Mouse (Mus musculus) MEL (cell line): ENCODE measurements around the gene Gm20388. TPM values are rescaled to one million over a fixed set of nuclear protein-coding genes. Genes with fewer than 3 reads are reported as not detected.

Experiments
- DNase-seq: peaks from one replicate; pipeline ENCODE4 v3.0.0; 2011; ENCODE audit warnings: low read depth, low spot score
- H3K27ac ChIP-seq: 2 replicates; pipeline ENCODE4 v1.5.1; 2012; ENCODE audit warnings: low read depth, mild to moderate bottlenecking, control low read depth, low read length, moderate library complexity; ENCODE audit not compliant: control insufficient read depth
- H3K27me3 ChIP-seq, 2 experiments: fragments of 150-350 bp in 1 of 2; sonication (generic) in 1 of 2; 2 replicates each; pipeline ENCODE4 v1.6.1; 2012; ENCODE audit warnings: low read length in 2 of 2, mild to moderate bottlenecking in 2 of 2, improper control_type of control experiment in 1 of 2, moderate library complexity in 1 of 2; ENCODE audit not compliant: insufficient read depth in 2 of 2, control insufficient read depth in 1 of 2
- H3K36me3 ChIP-seq, 2 experiments: 2 replicates each; pipeline ENCODE4 v1.6.1; 2012 to 2014; ENCODE audit warnings: low read length in 2 of 2, improper control_type of control experiment in 1 of 2, inconsistent platforms in 1 of 2, mild to moderate bottlenecking in 1 of 2; ENCODE audit not compliant: insufficient read depth in 2 of 2, control insufficient read depth in 1 of 2
- H3K4me1 ChIP-seq, 2 experiments: fragments of 150-350 bp in 1 of 2; sonication (generic) in 1 of 2; 2 replicates each; pipeline ENCODE4 v1.6.1; 2012; ENCODE audit warnings: low read length in 2 of 2, improper control_type of control experiment in 1 of 2, mild to moderate bottlenecking in 1 of 2; ENCODE audit not compliant: insufficient read depth in 2 of 2, control insufficient read depth in 1 of 2
- H3K4me3 ChIP-seq, 2 experiments: fragments of 150-350 bp in 1 of 2; sonication (generic) in 1 of 2; 2 replicates each; pipeline ENCODE4 v1.5.1; 2012; ENCODE audit warnings: low read depth in 2 of 2, low read length in 2 of 2, mild to moderate bottlenecking in 2 of 2, moderate library complexity in 2 of 2, control low read depth in 1 of 2, improper control_type of control experiment in 1 of 2; ENCODE audit not compliant: control insufficient read depth in 1 of 2, insufficient read depth in 1 of 2
- H3K79me2 ChIP-seq: 2 replicates; pipeline ENCODE4 v1.6.1; 2012; ENCODE audit warnings: mild to moderate bottlenecking, low read length, moderate library complexity; ENCODE audit not compliant: control insufficient read depth, poor library complexity, insufficient read depth
- H3K9ac ChIP-seq: 2 replicates; pipeline ENCODE4 v1.6.1; 2012; ENCODE audit warnings: low read depth, mild to moderate bottlenecking, control low read depth, low read length, moderate library complexity; ENCODE audit not compliant: control insufficient read depth, poor library complexity, severe bottlenecking
- H3K9me3 ChIP-seq: fragments of 150-350 bp; sonication (generic); replicated peaks from 2 replicates; pipeline ENCODE4 v1.6.1; 2012; ENCODE audit warnings: mild to moderate bottlenecking, low read length, improper control_type of control experiment, moderate library complexity; ENCODE audit not compliant: insufficient read depth
- CHD1 ChIP-seq: IDR thresholded peaks from 2 replicates; pipeline ENCODE4 v1.6.1; 2012; ENCODE audit warnings: low read depth, mild to moderate bottlenecking, inconsistent platforms, low read length, improper control_type of control experiment
- CHD2 ChIP-seq: IDR thresholded peaks from 2 replicates; pipeline ENCODE4 v1.6.1; 2011; ENCODE audit warnings: low read length, improper control_type of control experiment
- CTCF ChIP-seq, 3 experiments: IDR thresholded peaks in 2 of 3; conservative IDR thresholded peaks in 1 of 3; 2 replicates each; pipeline ENCODE4 v1.5.1; 2011 to 2012; ENCODE audit warnings: low read length in 3 of 3, low read depth in 2 of 3, mild to moderate bottlenecking in 2 of 3, improper control_type of control experiment in 1 of 3, inconsistent platforms in 1 of 3, mixed read lengths in 1 of 3, moderate library complexity in 1 of 3; ENCODE audit not compliant: control insufficient read depth in 1 of 3, insufficient read depth in 1 of 3, poor library complexity in 1 of 3, severe bottlenecking in 1 of 3
- E2F4 ChIP-seq: IDR thresholded peaks from 2 replicates; pipeline ENCODE4 v1.6.1; 2011; ENCODE audit warnings: low read depth, low read length, improper control_type of control experiment, borderline replicate concordance
- ELF1 ChIP-seq: IDR thresholded peaks from 2 replicates; pipeline ENCODE4 v1.6.1; 2014; ENCODE audit warnings: low read depth, mild to moderate bottlenecking, inconsistent platforms, low read length, improper control_type of control experiment, moderate library complexity
- HCFC1 ChIP-seq: IDR thresholded peaks from 2 replicates; pipeline ENCODE4 v1.6.1; 2012; ENCODE audit warnings: low read depth, mild to moderate bottlenecking, inconsistent platforms, low read length, improper control_type of control experiment, moderate library complexity
- NELFE ChIP-seq: IDR thresholded peaks from 2 replicates; pipeline ENCODE4 v1.6.1; 2011; ENCODE audit warnings: low read depth, low read length, improper control_type of control experiment
- POLR2AphosphoS2 ChIP-seq: IDR thresholded peaks from 2 replicates; pipeline ENCODE4 v1.6.1; 2011; ENCODE audit warnings: low read length, improper control_type of control experiment
- RCOR1 ChIP-seq: IDR thresholded peaks from 2 replicates; pipeline ENCODE4 v1.6.1; 2012; ENCODE audit warnings: low read depth, mild to moderate bottlenecking, inconsistent platforms, low read length, improper control_type of control experiment
- SIN3A ChIP-seq: IDR thresholded peaks from 2 replicates; pipeline ENCODE4 v1.6.1; 2012; ENCODE audit warnings: low read length, improper control_type of control experiment, inconsistent platforms
- UBTF ChIP-seq: IDR thresholded peaks from 2 replicates; pipeline ENCODE4 v1.6.1; 2012; ENCODE audit warnings: low read depth, mild to moderate bottlenecking, inconsistent platforms, low read length, improper control_type of control experiment, moderate library complexity, borderline replicate concordance; ENCODE audit not compliant: insufficient read depth
- USF1 ChIP-seq: IDR thresholded peaks from 2 replicates; pipeline ENCODE4 v1.6.1; 2014; ENCODE audit warnings: low read depth, mild to moderate bottlenecking, inconsistent platforms, low read length, improper control_type of control experiment, moderate library complexity
- ZC3H11A ChIP-seq: IDR thresholded peaks from 2 replicates; pipeline ENCODE4 v1.6.1; 2012; ENCODE audit warnings: low read depth, mild to moderate bottlenecking, inconsistent platforms, low read length, improper control_type of control experiment
- ZKSCAN1 ChIP-seq: IDR thresholded peaks from 2 replicates; pipeline ENCODE4 v1.6.1; 2012; ENCODE audit warnings: low read depth, mild to moderate bottlenecking, inconsistent platforms, low read length, improper control_type of control experiment, moderate library complexity
- polyA plus RNA-seq, 2 experiments: library from polyadenylated mRNA; stranded (reverse) in 1 of 2; unstranded in 1 of 2; fragments of >175 nt in 1 of 2; fragments of >200 nt in 1 of 2; gene quantifications; 2 replicates each; pipeline versions ENCODE4 v1.2.1 to v1.2.4; 2012; ENCODE audit warnings: low replicate concordance in 2 of 2, low read depth in 1 of 2; ENCODE audit not compliant: insufficient read length in 2 of 2, insufficient read depth in 1 of 2, missing spikeins in 1 of 2
- total RNA-seq: library from RNA; depleted of rRNA; stranded (reverse); fragments of 300-350 nt; gene quantifications from 2 replicates; pipeline ENCODE4 v1.2.3, GENCODE M21; 2012

Gene Gm20388
- total and polyA plus RNA-seq, 3 experiments, result 11.1 to 17.8 TPM; not detected in 1

DNA sequence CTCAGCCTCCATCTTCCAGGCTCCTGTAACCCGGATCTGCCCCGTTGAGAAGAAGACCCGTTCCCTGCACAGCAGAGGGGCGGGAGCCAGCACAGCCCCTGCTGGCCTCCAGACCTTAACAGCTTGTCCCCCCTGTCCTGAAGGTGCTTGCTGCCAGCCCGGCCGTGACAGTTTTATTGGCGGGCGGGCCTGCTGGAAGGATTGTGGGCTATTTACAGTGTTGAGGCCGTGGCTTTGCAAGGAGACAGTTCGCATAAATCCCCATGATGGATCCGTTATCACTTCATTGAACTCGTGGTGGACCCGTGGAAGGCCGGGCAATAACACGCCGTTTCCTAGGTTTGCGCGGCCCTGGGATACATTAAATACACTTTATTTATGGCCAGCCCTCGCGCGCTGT, 481.2 kb downstream of the Gm20388 start:
- H3K27me3 ChIP-seq, result no peaks in the 10 kb centered on the region
- H3K9me3 ChIP-seq, result no peaks in the 10 kb centered on the region
- peaks cover 0 to 3% of the 10 kb centered on the region in 2 experiments; a peak in 2 of 4 replicates for H3K4me1 ChIP-seq
- no peaks in the 10 kb centered on the region for H3K36me3 ChIP-seq
- no peak overlapping the region for H3K9ac ChIP-seq
- no peak for DNase-seq
- no peak overlapping the region for H3K27ac ChIP-seq
- H3K79me2 ChIP-seq, result no peaks in the 10 kb centered on the region
- H3K4me3 ChIP-seq, result no peak overlapping the region
- TF ChIP-seq CHD1 (no peak), UBTF (no peak), SIN3A (no peak), HCFC1 (no peak), CTCF (IDR thresholded peaks at IDR 0.05 in 2 of 3, conservative IDR thresholded peaks at IDR 0.05 in 1 of 3; ENCODE audit: control insufficient read depth in 1 of 3, insufficient read depth in 1 of 3, low read depth in 2 of 3, low read length in 3 of 3, poor library complexity in 1 of 3, severe bottlenecking in 1 of 3) (no peak), CHD2 (no peak), POLR2AphosphoS2 (no peak)

DNA sequence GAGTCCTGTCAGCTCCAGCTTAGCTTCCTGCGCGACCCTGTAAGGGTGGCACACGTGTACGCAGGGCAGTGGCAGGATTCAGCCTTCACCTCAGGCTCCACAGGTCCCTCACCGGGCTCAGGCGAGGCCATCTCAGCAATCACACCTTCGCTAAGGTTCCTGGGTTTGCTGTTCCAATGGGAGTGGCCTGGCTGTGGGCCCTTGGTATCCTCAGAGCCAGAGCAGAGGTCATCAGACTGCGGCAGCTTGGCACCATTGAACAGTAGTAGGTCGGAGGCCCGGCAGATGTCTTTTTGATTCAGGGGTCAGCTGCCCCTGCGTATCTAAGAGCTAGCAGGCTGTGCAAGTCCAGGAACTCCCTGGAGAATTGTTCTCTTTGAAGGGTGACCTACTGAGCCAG, 482.4 kb downstream of the Gm20388 start:
- TF ChIP-seq ELF1 (no peak), ZC3H11A (no peak)
- Histone ChIP-seq H3K9ac (no peak overlapping the region), H3K27me3 (no peaks in the 10 kb centered on the region)

DNA sequence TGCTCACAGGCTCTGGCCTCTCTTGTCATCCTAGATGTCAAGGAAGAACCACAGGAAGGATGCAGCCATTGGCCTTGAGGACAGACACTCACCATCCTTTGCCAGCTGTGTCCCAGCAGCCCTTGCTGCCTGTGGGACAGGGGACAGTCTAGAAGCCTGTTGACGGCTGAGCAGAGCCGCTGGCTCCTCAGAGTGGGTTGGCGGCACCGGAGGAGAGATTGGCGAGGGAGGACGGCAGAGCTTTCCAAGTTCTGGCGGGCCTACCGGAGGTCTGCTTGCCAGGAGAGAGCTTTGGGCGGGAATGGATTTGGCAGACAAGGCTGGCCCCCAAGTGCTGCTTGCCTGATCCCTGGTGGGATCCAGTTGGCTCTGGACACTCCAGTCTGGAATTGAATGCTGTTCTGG, 483.2 kb downstream of the Gm20388 start:
- H3K4me3 ChIP-seq, result no peak overlapping the region

More for the DNA sequence above, 482.4 kb downstream of the Gm20388 start:
- no peaks in the 10 kb centered on the region for H3K79me2 ChIP-seq
- no peak for DNase-seq
- no peak overlapping the region for H3K27ac ChIP-seq
- no peak overlapping the region for H3K4me3 ChIP-seq
- H3K4me1 ChIP-seq, result peaks cover 3 to 10% of the 10 kb centered on the region in 2 experiments; a peak in 3 of 4 replicates
- H3K9me3 ChIP-seq, result no peaks in the 10 kb centered on the region
- no peaks in the 10 kb centered on the region for H3K36me3 ChIP-seq

More for the DNA sequence above, 483.2 kb downstream of the Gm20388 start:
- TF ChIP-seq NELFE (no peak), E2F4 (no peak), POLR2AphosphoS2 (no peak), RCOR1 (no peak), ZKSCAN1 (no peak), CHD2 (no peak), SIN3A (no peak), USF1 (no peak)
- H3K36me3 ChIP-seq, result no peaks in the 10 kb centered on the region
- no peak for DNase-seq
- no peak overlapping the region for H3K27ac ChIP-seq
- no peaks in the 10 kb centered on the region for H3K27me3 ChIP-seq
- no peaks in the 10 kb centered on the region for H3K79me2 ChIP-seq
- H3K9ac ChIP-seq, result no peak overlapping the region
- no peaks in the 10 kb centered on the region for H3K9me3 ChIP-seq
- H3K4me1 ChIP-seq, result peaks cover 3 to 10% of the 10 kb centered on the region in 2 experiments; a peak in 3 of 4 replicates
